42 mouse cellular contexts compared by ENCODE assay signal in genomic region chr9:89762017-89762416, GRCm38 (mm10). TPM values are rescaled to one million over a fixed set of nuclear protein-coding genes. Genes with fewer than 3 reads are reported as not detected.
"Had no signal": no experiment of that assay in that cellular context is flagged by ENCODE, and none has a peak within 500 bp of the region (broad histone marks: within the 10 kb centered on the region; RNA-seq: fewer than 3 reads in every experiment).

No protein-coding gene starts in this region.

- DNase-seq: heart, adult 18-20 months; heart, adult 2 months; heart, postnatal 10 days; heart, postnatal 14 days; heart, postnatal 36 days; heart, postnatal 4 days; kidney, adult 11 months; kidney, adult 18-20 months; kidney, adult 2 months; kidney, adult 8-10 months; kidney, adult 9 months; kidney, postnatal 10 days; kidney, postnatal 14 days; kidney, postnatal 25 days; kidney, postnatal 36 days; kidney, postnatal 4 days; layer of hippocampus, adult 9-11 months; layer of hippocampus, postnatal 36 days had no signal

- H3K4me2 ChIP-seq: heart, embryonic 11.5 days; heart, embryonic 12.5 days; heart, embryonic 13.5 days; heart, embryonic 15.5 days; hindbrain, embryonic 15.5 days; intestine, embryonic 15.5 days; kidney, embryonic 15.5 days had no signal

- H3K4me1 ChIP-seq: heart, embryonic 10.5 days; heart, embryonic 12.5 days; heart, embryonic 13.5 days; heart, embryonic 15.5 days; hindbrain, embryonic 10.5 days; hindbrain, embryonic 15.5 days; intestine, embryonic 15.5 days; kidney, embryonic 15.5 days had no signal

- H3K27me3 ChIP-seq: heart, embryonic 12.5 days; heart, embryonic 13.5 days; heart, embryonic 15.5 days; hindbrain, embryonic 15.5 days; intestine, embryonic 15.5 days; kidney, embryonic 15.5 days had no signal

- H3K9me3 ChIP-seq: heart, embryonic 10.5 days; heart, embryonic 12.5 days; heart, embryonic 13.5 days; heart, embryonic 15.5 days; hindbrain, embryonic 10.5 days; hindbrain, embryonic 15.5 days; intestine, embryonic 15.5 days; kidney, embryonic 15.5 days had no signal

- H3K9ac ChIP-seq: heart, embryonic 12.5 days; heart, embryonic 13.5 days; heart, embryonic 15.5 days; hindbrain, embryonic 15.5 days; intestine, embryonic 15.5 days; kidney, embryonic 15.5 days had no signal

- H3K27ac ChIP-seq: heart, adult 2 months; heart, embryonic 10.5 days; heart, embryonic 13.5 days; heart, embryonic 15.5 days; hindbrain, embryonic 10.5 days; hindbrain, embryonic 15.5 days; intestine, embryonic 15.5 days; kidney, embryonic 15.5 days; kidney, postnatal 0 days; layer of hippocampus, adult 2 months; left cerebral cortex, adult 2 months had no signal

- ATAC-seq: inflammation-experienced regulatory T-cells, adult 6 months; intestine, embryonic 15.5 days; intestine, embryonic 16.5 days; intestine, postnatal 0 days had no signal

- H3K36me3 ChIP-seq: heart, embryonic 10.5 days; heart, embryonic 12.5 days; heart, embryonic 13.5 days; heart, embryonic 15.5 days; hindbrain, embryonic 10.5 days; hindbrain, embryonic 15.5 days; intestine, embryonic 15.5 days; kidney, embryonic 15.5 days had no signal

- H3K4me3 ChIP-seq: heart, adult 2 months; heart, embryonic 10.5 days; heart, embryonic 12.5 days; heart, embryonic 13.5 days; heart, embryonic 15.5 days; hindbrain, embryonic 10.5 days; hindbrain, embryonic 15.5 days; intestine, embryonic 15.5 days; kidney, embryonic 15.5 days; layer of hippocampus, adult 2 months; left cerebral cortex, adult 2 months had no signal

RNA-seq across cellular contexts. Expression of gene Ankrd34c, which starts 23.7 kb away (rescaled TPM):
- total RNA-seq: heart, adult 18-20 months; heart, adult 2 months; heart, adult 8-10 months; heart, postnatal 10 days; heart, postnatal 14 days; heart, postnatal 25 days; heart, postnatal 36 days; heart, postnatal 4 days; hematopoietic stem cell, adult 5-6 weeks had no signal
- polyA plus RNA-seq: heart, adult 2 months; heart, embryonic 10.5 days; heart, embryonic 11.5 days; heart, embryonic 12.5 days; heart, embryonic 13.5 days; heart, embryonic 14.5 days; heart, embryonic 15.5 days; heart, embryonic 16.5 days; heart, postnatal 0 days; hindbrain, embryonic 10.5 days; inflammation-experienced regulatory T-cells, adult 6 months; intestine, embryonic 15.5 days; intestine, embryonic 16.5 days; intestine, postnatal 0 days; kidney, adult 2 months; kidney, embryonic 14.5 days; kidney, embryonic 15.5 days; kidney, embryonic 16.5 days; kidney, postnatal 0 days; large intestine, adult 2 months had no signal
